Mouse (Mus musculus) kidney, adult 2 months (tissue): ENCODE measurements around the gene Rasa2. TPM values are rescaled to one million over a fixed set of nuclear protein-coding genes. Genes with fewer than 3 reads are reported as not detected.
A peak's percentile ranks its signal among the peaks of the same experiment; 100 is the strongest.

Experiments
- DNase-seq: peaks from one replicate; pipeline ENCODE4 v3.0.0; 2021
- H3K27ac ChIP-seq: fragments of 200-500 bp; 2 replicates; pipeline ENCODE4 v1.5.1; 2012; ENCODE audit warnings: low read depth, low read length, control low read depth, inconsistent platforms; ENCODE audit not compliant: insufficient read depth
- H3K27me3 ChIP-seq: fragments of 200-500 bp; replicated peaks from 2 replicates; pipeline ENCODE4 v1.6.1; 2012; ENCODE audit warnings: mild to moderate bottlenecking, moderate library complexity, low read length, inconsistent platforms; ENCODE audit not compliant: control insufficient read depth, insufficient read depth
- H3K36me3 ChIP-seq: fragments of 200-500 bp; 2 replicates; pipeline ENCODE4 v1.6.1; 2012; ENCODE audit warnings: mild to moderate bottlenecking, moderate library complexity, low read length, inconsistent platforms; ENCODE audit not compliant: control insufficient read depth, insufficient read depth
- H3K4me1 ChIP-seq: fragments of 200-500 bp; 2 replicates; pipeline ENCODE4 v1.6.1; 2011; ENCODE audit warnings: low read length; ENCODE audit not compliant: control insufficient read depth, insufficient read depth
- H3K4me3 ChIP-seq: fragments of 200-500 bp; 2 replicates; pipeline ENCODE4 v1.5.1; 2011; ENCODE audit warnings: mild to moderate bottlenecking, low read depth, low read length, control low read depth; ENCODE audit not compliant: insufficient read depth
- CTCF ChIP-seq: fragments of 200-500 bp; conservative IDR thresholded peaks from 2 replicates; pipeline ENCODE4 v1.5.1; 2011; ENCODE audit warnings: low read depth, mild to moderate bottlenecking, control low read depth, low read length, moderate library complexity, mixed read lengths; ENCODE audit not compliant: insufficient read depth, insufficient read length
- POLR2A ChIP-seq: fragments of 200-500 bp; IDR thresholded peaks from one replicate; pipeline ENCODE4 v1.6.1; 2011; ENCODE audit warnings: low read depth, low read length, control low read depth
- WGBS: fragments of 180-500 bp; shearing (Covaris S2); methylation state at CpG from one replicate; pipeline ENCODE4 v1.1.7; 2018; 5-methylcytosine and 5-hydroxymethylcytosine counted together
- polyA plus RNA-seq: library from polyadenylated mRNA; depleted of rRNA; stranded (reverse); fragments of >200 nt; gene quantifications from 2 replicates; pipeline ENCODE4 v1.2.3, GENCODE M21; 2012

Gene Rasa2
- polyA plus RNA-seq, 1 experiment = 3.5 TPM

- H3K27ac ChIP-seq = no peak overlapping the region
- H3K36me3 ChIP-seq = no peaks in the 10 kb centered on the region; the same call in 1 of the 2 replicates
- TF ChIP-seq CTCF = no peak
- TF ChIP-seq POLR2A = no peak
- H3K27me3 ChIP-seq = no peaks in the 10 kb centered on the region
- no peak overlapping the region for H3K4me3 ChIP-seq
- DNase-seq = no peak
- H3K4me1 ChIP-seq = no peaks in the 10 kb centered on the region
- 80% methylated on average over 2 of the region's 2 CpGs for WGBS
Measured at GRCm38 (mm10) chr9:96583496-96583895, 47.9 kb downstream of the Rasa2 start.

- WGBS = 63% methylated on average over 2 of the region's 2 CpGs
- DNase-seq = no peak
- H3K27ac ChIP-seq = no peak overlapping the region
- no peaks in the 10 kb centered on the region for H3K27me3 ChIP-seq
- no peak overlapping the region for H3K4me3 ChIP-seq
- no peaks in the 10 kb centered on the region; the same call in 1 of the 2 replicates for H3K36me3 ChIP-seq
- H3K4me1 ChIP-seq = no peaks in the 10 kb centered on the region
- TF ChIP-seq POLR2A = no peak
Measured at GRCm38 (mm10) chr9:96583076-96583475, 48.3 kb downstream of the Rasa2 start.

DNA sequence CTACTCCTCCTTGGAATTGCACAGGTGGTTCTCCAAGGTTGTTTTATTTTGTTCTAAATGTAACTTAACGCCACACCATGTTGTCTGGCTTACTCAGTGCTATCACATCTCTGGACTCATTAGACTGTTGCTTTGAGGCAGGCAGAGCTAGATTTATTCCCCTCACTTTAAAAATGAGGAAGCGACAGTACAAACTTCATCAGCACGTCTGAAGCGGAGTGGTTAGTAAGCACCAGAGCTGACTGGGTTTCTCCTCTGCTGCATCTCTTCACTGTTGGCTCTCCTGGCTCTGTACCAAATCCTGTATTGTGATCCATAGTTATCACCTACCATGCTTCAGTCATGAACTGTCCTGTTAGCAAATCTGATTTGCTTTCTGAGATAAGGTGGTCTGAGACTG, 53.2 kb downstream of the Rasa2 start:
- no peak for DNase-seq
- Histone ChIP-seq H3K27me3 (no peaks in the 10 kb centered on the region), H3K4me3 (no peak overlapping the region), H3K4me1 (no peaks in the 10 kb centered on the region), H3K36me3 (no peaks in the 10 kb centered on the region; the same call in 1 of the 2 replicates), H3K27ac (no peak overlapping the region)
- WGBS = 77% methylated on average over 4 of the region's 4 CpGs
- no peak for TF ChIP-seq POLR2A
- TF ChIP-seq CTCF = no peak

DNA sequence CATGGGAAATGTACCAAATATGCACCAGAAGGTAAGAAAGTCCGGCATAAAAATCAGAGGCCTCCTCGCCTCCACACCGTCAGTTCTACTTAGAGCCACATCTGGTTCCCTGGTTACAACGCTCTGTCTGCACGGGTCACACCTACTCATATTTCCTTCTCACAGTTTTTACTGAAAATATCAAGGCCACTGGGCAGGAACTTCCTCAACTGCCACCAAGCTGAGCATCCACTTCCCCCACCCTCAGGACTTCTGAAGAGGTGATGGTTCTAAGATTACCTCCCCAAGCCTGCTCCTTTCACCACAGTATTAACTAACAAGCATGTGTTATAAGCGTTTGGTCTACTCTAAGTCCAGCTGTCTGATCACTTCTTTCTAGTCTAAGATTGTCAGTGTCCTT, 53.7 kb downstream of the Rasa2 start:
- TF ChIP-seq CTCF (no peak), POLR2A (no peak)
- H3K27ac ChIP-seq = no peak overlapping the region
- WGBS = 59% methylated on average over 6 of the region's 6 CpGs
- no peaks in the 10 kb centered on the region for H3K4me1 ChIP-seq
- H3K4me3 ChIP-seq = no peak overlapping the region
- no peak for DNase-seq
- H3K36me3 ChIP-seq = no peaks in the 10 kb centered on the region; the same call in 1 of the 2 replicates
- H3K27me3 ChIP-seq = no peaks in the 10 kb centered on the region

DNA sequence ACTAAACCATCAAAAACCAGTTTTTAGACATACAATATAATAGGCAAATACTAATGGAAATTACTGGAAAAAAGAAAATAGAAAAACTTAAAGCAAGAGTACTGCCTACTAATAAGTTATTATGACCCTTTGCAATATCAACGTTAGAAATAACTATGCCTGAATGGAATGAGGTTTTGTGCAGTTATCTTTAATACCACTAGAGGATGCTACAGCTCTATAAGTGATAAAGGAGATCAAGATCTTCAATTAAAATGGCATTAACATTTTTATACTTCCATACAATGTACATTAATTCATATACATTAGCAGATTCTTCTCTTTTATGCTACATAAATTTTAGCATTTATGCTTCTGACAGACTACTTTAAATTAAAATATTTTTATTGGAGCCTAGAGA, 58.2 kb downstream of the Rasa2 start:
- WGBS = 2% methylated on average over 1 of the region's 1 CpGs
- H3K36me3 ChIP-seq = peaks cover 2% of the 10 kb centered on the region
- TF ChIP-seq CTCF (0 out of 2 replicates have a peak, but pooled peaks have one; percentile 25), POLR2A (no peak)
- H3K4me1 ChIP-seq = no peaks in the 10 kb centered on the region
- DNase-seq = peak; percentile 38
- H3K27ac ChIP-seq = no peak overlapping the region
- H3K27me3 ChIP-seq = no peaks in the 10 kb centered on the region
- no peak overlapping the region for H3K4me3 ChIP-seq

- peaks cover 2% of the 10 kb centered on the region for H3K36me3 ChIP-seq
- TF ChIP-seq POLR2A = no peak
- no peak for TF ChIP-seq CTCF
- DNase-seq = no peak
- no peak overlapping the region for H3K27ac ChIP-seq
- H3K4me3 ChIP-seq = no peak overlapping the region
- no peaks in the 10 kb centered on the region for H3K27me3 ChIP-seq
- WGBS = 86% methylated on average over 9 of the region's 9 CpGs
- no peaks in the 10 kb centered on the region for H3K4me1 ChIP-seq
Measured at GRCm38 (mm10) chr9:96572754-96573153, 58.7 kb downstream of the Rasa2 start.

GRCm38 (mm10) chr9:96566470-96566996, 64.9 kb downstream of the Rasa2 start:
- DNase-seq = no peak
- peaks cover 3% of the 10 kb centered on the region for H3K36me3 ChIP-seq

DNA sequence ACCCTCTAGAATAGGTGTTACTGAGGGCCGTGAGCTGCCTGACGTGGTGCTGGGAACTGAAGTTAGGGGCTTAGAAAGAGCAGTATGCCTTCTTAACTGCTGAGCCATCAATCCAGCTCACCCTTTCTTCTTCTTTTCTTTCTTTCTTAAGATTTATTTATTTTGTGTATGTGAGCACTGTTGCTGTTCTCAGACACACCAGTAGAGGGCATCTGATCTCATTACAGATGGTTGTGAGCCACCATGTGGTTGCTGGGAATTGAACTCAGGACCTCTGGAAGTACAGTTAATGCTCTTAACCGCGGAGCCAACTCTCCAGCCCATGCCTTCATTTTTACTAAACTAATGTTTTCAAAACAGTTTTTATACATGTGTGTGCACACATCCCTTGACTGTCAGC, 67.9 kb downstream of the Rasa2 start:
- Histone ChIP-seq H3K27ac (no peak overlapping the region), H3K4me3 (no peak overlapping the region), H3K4me1 (no peaks in the 10 kb centered on the region), H3K36me3 (peaks cover 2% of the 10 kb centered on the region; the same call in 1 of the 2 replicates), H3K27me3 (no peaks in the 10 kb centered on the region)
- TF ChIP-seq POLR2A = no peak
- 0 out of 2 replicates have a peak, but pooled peaks have one; percentile 3 for TF ChIP-seq CTCF
- no peak for DNase-seq
- 98% methylated on average over 4 of the region's 4 CpGs for WGBS

More at GRCm38 (mm10) chr9:96566470-96566996, 64.9 kb downstream of the Rasa2 start:
- WGBS = 82% methylated on average over 8 of the region's 8 CpGs
- Histone ChIP-seq H3K4me1 (no peaks in the 10 kb centered on the region), H3K27me3 (no peaks in the 10 kb centered on the region), H3K27ac (no peak overlapping the region), H3K4me3 (no peak overlapping the region)
- no peak for TF ChIP-seq CTCF
- no peak for TF ChIP-seq POLR2A
